Mouse (Mus musculus) T-cell, adult 2 months (primary cell): ENCODE measurements around the gene Gm43951.

Source experiments
- DNase-seq: peaks from one replicate; pipeline ENCODE4 v3.0.0; 2022; ENCODE audit warnings: low spot score

Gene Gm43951

GRCm38 (mm10) chr11:72206341-72207203 is at the start of gene Gm43951:
Gm43951 (minus strand) TSS chr11:72206840.
- no peak for DNase-seq

- no peak for DNase-seq
Observed at GRCm38 (mm10) chr11:72256441-72256840, 49.8 kb upstream of the Gm43951 start.

GRCm38 (mm10) chr11:72255629-72256028 is 49.0 kb upstream of the Gm43951 start:
- no peak for DNase-seq

GRCm38 (mm10) chr11:72245196-72245753 is 38.6 kb upstream of the Gm43951 start:
- DNase-seq, result no peak

- DNase-seq, result no peak
Observed at GRCm38 (mm10) chr11:72240062-72240860, 33.6 kb upstream of the Gm43951 start.

GRCm38 (mm10) chr11:72234013-72234412 is 27.4 kb upstream of the Gm43951 start:
- no peak for DNase-seq

GRCm38 (mm10) chr11:72232991-72233390 is 26.4 kb upstream of the Gm43951 start:
- no peak for DNase-seq

GRCm38 (mm10) chr11:72232068-72232467 is 25.4 kb upstream of the Gm43951 start:
- DNase-seq, result no peak

- no peak for DNase-seq
Observed at GRCm38 (mm10) chr11:72228513-72228912, 21.9 kb upstream of the Gm43951 start.

- no peak for DNase-seq
Observed at GRCm38 (mm10) chr11:72226901-72227300, 20.3 kb upstream of the Gm43951 start.

GRCm38 (mm10) chr11:72226020-72226791 is 19.6 kb upstream of the Gm43951 start:
- DNase-seq, result no peak

GRCm38 (mm10) chr11:72224865-72225264 is 18.2 kb upstream of the Gm43951 start:
- DNase-seq, result peak; percentile 59

GRCm38 (mm10) chr11:72223414-72223813 is 16.8 kb upstream of the Gm43951 start:
- no peak for DNase-seq

- DNase-seq, result peak; percentile 75
Observed at GRCm38 (mm10) chr11:72221278-72221677, 14.6 kb upstream of the Gm43951 start.

- no peak for DNase-seq
Observed at GRCm38 (mm10) chr11:72217116-72217515, 10.5 kb upstream of the Gm43951 start.

GRCm38 (mm10) chr11:72215410-72215797 is 8.8 kb upstream of the Gm43951 start, which contains the start of gene Med31:
Med31 (minus strand) TSS chr11:72215592.
- peak; percentile 83 for DNase-seq

- DNase-seq, result peak; percentile 94
Observed at GRCm38 (mm10) chr11:72214591-72215409, 8.2 kb upstream of the Gm43951 start.

- DNase-seq, result no peak
Observed at GRCm38 (mm10) chr11:72207834-72208377, 1.3 kb upstream of the Gm43951 start.

- peak; percentile 77 for DNase-seq
Observed at GRCm38 (mm10) chr11:72207204-72207833, 679 bp upstream of the Gm43951 start, which contains the start of the genes 4933427D14Rik and Txndc17. 4933427D14Rik (minus strand) TSS chr11:72207459. Txndc17 (plus strand) TSS chr11:72207547.

GRCm38 (mm10) chr11:72205256-72205655 is 1.4 kb downstream of the Gm43951 start:
- no peak for DNase-seq
